Mouse (Mus musculus) liver, embryonic 14.5 days (tissue): Measurements from ENCODE around the gene Akt3.

ENCODE experiments used
- CTCF ChIP-seq: IDR thresholded peaks from 2 replicates; pipeline ENCODE4 v1.5.1; 2016; ENCODE audit warnings: antibody characterized with exemption, low read depth, control low read depth
- EP300 ChIP-seq: IDR thresholded peaks from 2 replicates; pipeline ENCODE4 v1.6.1; 2016; ENCODE audit warnings: antibody characterized with exemption, low read depth

GRCm38 (mm10) chr1:177307549-177307948 is 49.5 kb upstream of the Akt3 start:
- no peak for TF ChIP-seq CTCF
- TF ChIP-seq EP300, result no peak
